Mouse (Mus musculus) liver, embryonic 14.5 days (tissue): ENCODE measurements around the gene Rsl24d1.

Experiments used
- CTCF ChIP-seq: IDR thresholded peaks from 2 replicates; pipeline ENCODE4 v1.5.1; 2016; ENCODE audit warnings: antibody characterized with exemption, low read depth, control low read depth
- EP300 ChIP-seq: IDR thresholded peaks from 2 replicates; pipeline ENCODE4 v1.6.1; 2016; ENCODE audit warnings: antibody characterized with exemption, low read depth

GRCm38 (mm10) chr9:73082291-73083000 lies 30.8 kb upstream of the Rsl24d1 start:
- TF ChIP-seq CTCF, result no peak
- TF ChIP-seq EP300, result no peak
